Mouse (Mus musculus) adrenal gland, adult (tissue): ENCODE measurements around the gene Fastk.

Source experiments
- DNase-seq, 2 experiments: peaks; one replicate each; pipeline ENCODE4 v3.0.0; 2022 to 2023; ENCODE audit warnings: low spot score in 1 of 2; ENCODE audit not compliant: inconsistent age in 2 of 2

Gene Fastk

GRCm38 (mm10) chr5:24453283-24453984, 8.3 kb upstream of the Fastk start:
- peak in 1 of 2 experiments; percentile 33 for DNase-seq

- peak; percentile 62 to 84 for DNase-seq
These were observed 7.7 kb upstream of the Fastk start for GRCm38 (mm10) chr5:24452691-24453233.

- DNase-seq = peak in 1 of 2 experiments; percentile 69
These were observed 7.1 kb upstream of the Fastk start, which contains the start of gene Agap3 for GRCm38 (mm10) chr5:24452030-24452690. Gene Agap3 (plus strand): TSS chr5:24452177.

- DNase-seq = peak; percentile 90 to 94
These were observed 6.4 kb upstream of the Fastk start for GRCm38 (mm10) chr5:24451264-24452029.

GRCm38 (mm10) chr5:24447624-24448298, 2.7 kb upstream of the Fastk start, which contains the start of gene Tmub1:
Gene Tmub1 (minus strand): TSS chr5:24447854.
- DNase-seq = peak; percentile 92 to 96

- peak in 1 of 2 experiments; percentile 42 for DNase-seq
These were observed 1.5 kb upstream of the Fastk start for GRCm38 (mm10) chr5:24446630-24447029.

- DNase-seq = peak; percentile 50 to 70
These were observed 467 bp upstream of the Fastk start for GRCm38 (mm10) chr5:24445428-24446080.

GRCm38 (mm10) chr5:24443927-24444326, 1.2 kb downstream of the Fastk start:
- DNase-seq = peak; percentile 34 to 56

- peak in 1 of 2 experiments; percentile 22 for DNase-seq
These were observed 1.9 kb downstream of the Fastk start for GRCm38 (mm10) chr5:24443204-24443603.

- no peak for DNase-seq
These were observed 3.1 kb downstream of the Fastk start for GRCm38 (mm10) chr5:24442029-24442428.

GRCm38 (mm10) chr5:24441187-24441586, 3.9 kb downstream of the Fastk start:
- DNase-seq = no peak

GRCm38 (mm10) chr5:24433993-24434392, 11.1 kb downstream of the Fastk start:
- no peak for DNase-seq

GRCm38 (mm10) chr5:24428596-24428995, 16.5 kb downstream of the Fastk start:
- peak; percentile 56 to 65 for DNase-seq

GRCm38 (mm10) chr5:24427981-24428402, 17.1 kb downstream of the Fastk start:
- DNase-seq = peak in 1 of 2 experiments; percentile 47

GRCm38 (mm10) chr5:24427285-24427633, 17.8 kb downstream of the Fastk start:
- no peak for DNase-seq

GRCm38 (mm10) chr5:24426556-24427284, 18.4 kb downstream of the Fastk start:
- no peak for DNase-seq

GRCm38 (mm10) chr5:24426037-24426432, 19.1 kb downstream of the Fastk start:
- DNase-seq = peak in 1 of 2 experiments; percentile 56

GRCm38 (mm10) chr5:24425421-24426036, 19.6 kb downstream of the Fastk start:
- peak in 1 of 2 experiments; percentile 70 for DNase-seq

GRCm38 (mm10) chr5:24424861-24425411, 20.2 kb downstream of the Fastk start:
- peak; percentile 89 to 95 for DNase-seq
